Mouse (Mus musculus) gastrocnemius, postnatal 36 days (tissue): Measurements from ENCODE around the gene Skp1a. TPM values are rescaled to one million over a fixed set of nuclear protein-coding genes. Genes with fewer than 3 reads are reported as not detected.

Experiments used
- total RNA-seq, 2 experiments: library from RNA; stranded (reverse); gene quantifications; 2 replicates each; pipeline ENCODE4 v1.2.3; 2021

The Skp1a gene
- total RNA-seq, 2 experiments from 2014 or later: 244 to 259 TPM

Other genes with a start within 250 kb of the Skp1a start
- 100 to 1,000 TPM; 386 to 446 TPM for gene Ube2b, start 231.2 kb upstream of the Skp1a start, total RNA-seq
- 1 to 10 TPM; 1.6 to 2.5 TPM for gene Cdkl3, start 227.8 kb upstream of the Skp1a start, total RNA-seq
- gene Ppp2ca, start 133.3 kb upstream of the Skp1a start, total RNA-seq: 10 to 100 TPM; 37.0 to 44.3 TPM
- not detected for gene Olfr1373, start 86.5 kb upstream of the Skp1a start, total RNA-seq
- not detected for gene Olfr1371, start 18.0 kb upstream of the Skp1a start, total RNA-seq
- 1 to 10 TPM in 1 of 2 experiments, under 1 TPM in 1; 0.62 to 6.2 TPM for gene Tcf7, start 51.0 kb downstream of the Skp1a start, total RNA-seq
- 1,000 to 10,000 TPM; 1,307 to 1,453 TPM for gene Vdac1, start 128.9 kb downstream of the Skp1a start, total RNA-seq
- gene 9530068E07Rik, start 164.4 kb downstream of the Skp1a start, total RNA-seq: 10 to 100 TPM; 41.4 to 47.0 TPM